Mouse (Mus musculus) midbrain, postnatal 0 days (tissue): ENCODE data around the gene Baz2a. TPM values are rescaled to one million over a fixed set of nuclear protein-coding genes. Genes with fewer than 3 reads are reported as not detected.
A peak's percentile ranks its signal among the peaks of the same experiment; 100 is the strongest.
"Not testable (repeated sequence)": the region's sequence is repeated elsewhere in the genome, so short reads cannot be mapped to it uniquely, and the experiment has no call there.

Source experiments
- ATAC-seq: fragments of 200-750 bp; cut with Nextera tagmentation; 2 replicates; pipeline ENCODE4 v1.8.0; 2017; ENCODE audit warnings: moderate number of reproducible peaks, mild to moderate bottlenecking, moderate TSS enrichment, moderate library complexity; ENCODE audit not compliant: low FRiP score
- DNase-seq: peaks from one replicate; pipeline ENCODE4 v3.0.0-alpha.2; 2015; ENCODE audit warnings: low spot score
- H3K27ac ChIP-seq: fragments of 300-500 bp; sonication (generic); 2 replicates; pipeline ENCODE4 v1.5.1; 2014; ENCODE audit warnings: low read depth, mild to moderate bottlenecking, low read length, mixed read lengths
- H3K27me3 ChIP-seq: fragments of 300-500 bp; sonication (generic); 2 replicates; pipeline ENCODE4 v1.6.1; 2014; ENCODE audit warnings: low read length, control low read depth, mixed read lengths; ENCODE audit not compliant: insufficient read depth
- H3K36me3 ChIP-seq: fragments of 300-500 bp; sonication (generic); 2 replicates; pipeline ENCODE4 v1.6.1; 2014; ENCODE audit warnings: low read length, control low read depth, mixed read lengths; ENCODE audit not compliant: insufficient read depth
- H3K4me1 ChIP-seq: fragments of 300-500 bp; sonication (generic); 2 replicates; pipeline ENCODE4 v1.6.1; 2014; ENCODE audit warnings: mild to moderate bottlenecking, control low read depth, antibody characterized with exemption, low read length, mixed read lengths; ENCODE audit not compliant: insufficient read depth
- H3K4me2 ChIP-seq: fragments of 300-500 bp; sonication (generic); 2 replicates; pipeline ENCODE4 v1.6.1; 2014; ENCODE audit warnings: low read depth, mild to moderate bottlenecking, low read length, mixed read lengths; ENCODE audit not compliant: poor library complexity, severe bottlenecking
- H3K4me3 ChIP-seq: fragments of 300-500 bp; sonication (generic); 2 replicates; pipeline ENCODE4 v1.5.1; 2014; ENCODE audit warnings: low read depth, mild to moderate bottlenecking, low read length, moderate library complexity
- H3K9ac ChIP-seq: fragments of 300-500 bp; sonication (generic); replicated peaks from 2 replicates; pipeline ENCODE4 v1.6.1; 2014; ENCODE audit warnings: mild to moderate bottlenecking, low read length, moderate library complexity, mixed read lengths; ENCODE audit not compliant: poor library complexity, severe bottlenecking
- H3K9me3 ChIP-seq: fragments of 300-500 bp; sonication (generic); 2 replicates; pipeline ENCODE4 v1.6.1; 2016; ENCODE audit warnings: low read length, control low read depth
- CTCF ChIP-seq: IDR thresholded peaks from 2 replicates; pipeline ENCODE4 v1.5.1; 2016; ENCODE audit warnings: antibody characterized with exemption, mild to moderate bottlenecking
- WGBS: fragments of 180-500 bp; shearing (Covaris S2); extraction: QIAGEN DNeasy Blood & Tissue Kit; methylation state at CpG from one replicate; pipeline ENCODE4 v1.1.7; 2014; 5-methylcytosine and 5-hydroxymethylcytosine counted together
- polyA plus RNA-seq: library from polyadenylated mRNA; unstranded; fragments of >200 nt; fragmentation: Nextera tagmentation; extraction: Ambion mirVana; gene quantifications from 2 replicates; pipeline ENCODE4 v1.2.1, GENCODE M21; 2015
- total RNA-seq: library from RNA; depleted of rRNA; stranded (reverse); fragments of >200 nt; gene quantifications from 2 replicates; pipeline ENCODE4 v1.2.3, GENCODE M21; 2014

The Baz2a gene
- total and polyA plus RNA-seq, 2 experiments from 2014 or later: 9.3 to 14.0 TPM

GRCm38 (mm10) chr10:128144961-128145360 lies 53.6 kb downstream of the Baz2a start:
- H3K27me3 ChIP-seq: no peaks in the 10 kb centered on the region
- H3K4me3 ChIP-seq: no peak overlapping the region
- no peak overlapping the region for H3K27ac ChIP-seq
- H3K4me1 ChIP-seq: no peaks in the 10 kb centered on the region
- DNase-seq: no peak
- no peaks in the 10 kb centered on the region for H3K36me3 ChIP-seq
- ATAC-seq: no peak
- H3K9me3 ChIP-seq: no peaks in the 10 kb centered on the region
- H3K9ac ChIP-seq: no peak overlapping the region
- no peak overlapping the region for H3K4me2 ChIP-seq
- TF ChIP-seq CTCF: no peak
- WGBS: 73% methylated on average over 2 of the region's 2 CpGs

GRCm38 (mm10) chr10:128148789-128149365 lies 57.5 kb downstream of the Baz2a start:
- H3K27ac ChIP-seq: no peak overlapping the region
- no peak for ATAC-seq

GRCm38 (mm10) chr10:128149592-128149991 lies 58.2 kb downstream of the Baz2a start:
- no peaks in the 10 kb centered on the region for H3K4me1 ChIP-seq
- 14% methylated on average over 5 of the region's 5 CpGs for WGBS
- H3K36me3 ChIP-seq: no peaks in the 10 kb centered on the region
- ATAC-seq: no peak
- no peak overlapping the region for H3K9ac ChIP-seq
- H3K9me3 ChIP-seq: no peaks in the 10 kb centered on the region
- no peak overlapping the region for H3K27ac ChIP-seq
- H3K27me3 ChIP-seq: no peaks in the 10 kb centered on the region
- peak; percentile 52 for DNase-seq
- H3K4me2 ChIP-seq: no peak overlapping the region
- peak; percentile 52 for TF ChIP-seq CTCF
- H3K4me3 ChIP-seq: no peak overlapping the region

More at GRCm38 (mm10) chr10:128148789-128149365, 57.5 kb downstream of the Baz2a start:
- no peak overlapping the region for H3K9ac ChIP-seq
- H3K4me3 ChIP-seq: no peak overlapping the region
- 88% methylated on average over 5 of the region's 5 CpGs for WGBS
- no peak for TF ChIP-seq CTCF
- no peak for DNase-seq
- no peaks in the 10 kb centered on the region for H3K36me3 ChIP-seq
- no peak overlapping the region for H3K4me2 ChIP-seq
- no peaks in the 10 kb centered on the region for H3K9me3 ChIP-seq
- no peaks in the 10 kb centered on the region for H3K27me3 ChIP-seq
- H3K4me1 ChIP-seq: no peaks in the 10 kb centered on the region

- DNase-seq (peak; percentile 11), ATAC-seq (no peak)
- Histone ChIP-seq H3K4me1 (no peaks in the 10 kb centered on the region), H3K36me3 (no peaks in the 10 kb centered on the region), H3K27me3 (no peaks in the 10 kb centered on the region), H3K9me3 (no peaks in the 10 kb centered on the region), H3K4me3 (no peak overlapping the region), H3K27ac (no peak overlapping the region), H3K9ac (no peak overlapping the region), H3K4me2 (no peak overlapping the region)
- TF ChIP-seq CTCF: no peak
- WGBS: 79% methylated on average over 14 of the region's 14 CpGs
These were observed 59.6 kb downstream of the Baz2a start for GRCm38 (mm10) chr10:128150941-128151340.

GRCm38 (mm10) chr10:128153978-128154377 lies 62.6 kb downstream of the Baz2a start:
- DNase-seq: no peak
- Histone ChIP-seq H3K4me2 (no peak overlapping the region), H3K4me1 (no peaks in the 10 kb centered on the region), H3K9ac (no peak overlapping the region), H3K36me3 (no peaks in the 10 kb centered on the region), H3K4me3 (no peak overlapping the region), H3K27ac (no peak overlapping the region), H3K9me3 (no peaks in the 10 kb centered on the region), H3K27me3 (no peaks in the 10 kb centered on the region)
- no peak for ATAC-seq
- WGBS: 80% methylated on average over 3 of the region's 3 CpGs
- no peak for TF ChIP-seq CTCF

GRCm38 (mm10) chr10:128165726-128166125 lies 74.3 kb downstream of the Baz2a start:
- not testable (repeated sequence) for H3K9ac ChIP-seq, H3K4me3 ChIP-seq, H3K4me2 ChIP-seq, H3K36me3 ChIP-seq, DNase-seq, H3K9me3 ChIP-seq, ATAC-seq, H3K27me3 ChIP-seq, H3K27ac ChIP-seq, H3K4me1 ChIP-seq
- 100% methylated on average over 1 of the region's 3 CpGs for WGBS
